Mouse (Mus musculus): ENCODE results near the gene Gm39115. TPM values are rescaled to one million over a fixed set of nuclear protein-coding genes. Genes with fewer than 3 reads are reported as not detected.
"Not testable (repeated sequence)": the region's sequence is repeated elsewhere in the genome, so short reads cannot be mapped to it uniquely, and the experiment has no call there.

Gene Gm39115
- not detected in 2 replicates for polyA plus RNA-seq (2015; fragmentation: Nextera tagmentation; extraction: Ambion mirVana)

GRCm38 (mm10) chr7:142135934-142136333 is at the start of gene Gm39115:
Gene Gm39115, minus strand, starts transcription at chr7:142136034.
- H3K9ac ChIP-seq (ENCODE audit: low read depth, low read length); H3K4me3 ChIP-seq (ENCODE audit: low read depth, low read length); H3K27me3 ChIP-seq (ENCODE audit: control insufficient read depth, insufficient read depth, low read depth, low read length); H3K27ac ChIP-seq (ENCODE audit: low read length); H3K4me2 ChIP-seq (ENCODE audit: low read length); H3K4me1 ChIP-seq (ENCODE audit: control insufficient read depth, insufficient read depth, low read length); H3K9me3 ChIP-seq (replicated peaks; ENCODE audit: control insufficient read depth, low read length, poor library complexity, severe bottlenecking); H3K36me3 ChIP-seq (ENCODE audit: control insufficient read depth, insufficient read depth, low read length); ATAC-seq: not testable (repeated sequence)
- whole genome bisulfite sequencing, result 44% methylated on average over 2 of the region's 2 CpGs

- WGBS, result 50% methylated on average over 1 of the region's 1 CpGs
- H3K9ac ChIP-seq (ENCODE audit: low read depth, low read length), result no peak overlapping the region
- H3K27ac ChIP-seq (ENCODE audit: low read length), result no peak overlapping the region
- no peaks in the 10 kb centered on the region for H3K4me1 ChIP-seq (ENCODE audit: control insufficient read depth, insufficient read depth, low read length)
- ATAC-seq, result no peak
- H3K4me2 ChIP-seq (ENCODE audit: low read length), result no peak overlapping the region
- no peak overlapping the region for H3K4me3 ChIP-seq (ENCODE audit: low read depth, low read length)
- no peaks in the 10 kb centered on the region for H3K9me3 ChIP-seq (replicated peaks; ENCODE audit: control insufficient read depth, low read length, poor library complexity, severe bottlenecking)
- H3K36me3 ChIP-seq (ENCODE audit: control insufficient read depth, insufficient read depth, low read length), result no peaks in the 10 kb centered on the region
- H3K27me3 ChIP-seq (ENCODE audit: control insufficient read depth, insufficient read depth, low read depth, low read length), result no peaks in the 10 kb centered on the region
Observed at GRCm38 (mm10) chr7:142181021-142181420, 45.2 kb upstream of the Gm39115 start.

DNA sequence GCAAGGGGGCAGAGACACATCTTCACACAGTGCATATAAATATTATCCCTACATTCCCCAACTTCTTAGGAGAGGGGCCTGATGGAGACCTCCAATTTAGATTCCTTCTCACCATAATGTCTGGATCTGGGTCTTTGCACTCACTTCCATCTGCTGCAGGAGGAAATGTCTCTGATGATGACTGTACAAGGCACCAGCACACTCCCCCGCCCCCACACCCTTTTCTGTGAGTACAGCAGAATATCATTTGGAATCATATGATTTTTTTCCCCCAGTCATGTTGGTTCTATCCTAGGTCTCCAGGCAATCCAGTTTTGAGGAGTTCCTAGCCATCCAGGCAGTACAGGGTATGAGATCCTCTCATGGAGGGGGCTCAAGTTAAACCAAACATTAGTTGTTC is 42.9 kb upstream of the Gm39115 start:
- H3K9ac ChIP-seq (ENCODE audit: low read depth, low read length), result no peak overlapping the region
- no peak overlapping the region for H3K4me3 ChIP-seq (ENCODE audit: low read depth, low read length)
- H3K4me2 ChIP-seq (ENCODE audit: low read length), result no peak overlapping the region
- H3K27ac ChIP-seq (ENCODE audit: low read length), result no peak overlapping the region
- no peaks in the 10 kb centered on the region for H3K9me3 ChIP-seq (replicated peaks; ENCODE audit: control insufficient read depth, low read length, poor library complexity, severe bottlenecking)
- H3K4me1 ChIP-seq (ENCODE audit: control insufficient read depth, insufficient read depth, low read length), result no peaks in the 10 kb centered on the region
- no peaks in the 10 kb centered on the region for H3K27me3 ChIP-seq (ENCODE audit: control insufficient read depth, insufficient read depth, low read depth, low read length)
- 83% methylated on average over 1 of the region's 1 CpGs for WGBS
- H3K36me3 ChIP-seq (ENCODE audit: control insufficient read depth, insufficient read depth, low read length), result no peaks in the 10 kb centered on the region
- no peak for ATAC-seq

DNA sequence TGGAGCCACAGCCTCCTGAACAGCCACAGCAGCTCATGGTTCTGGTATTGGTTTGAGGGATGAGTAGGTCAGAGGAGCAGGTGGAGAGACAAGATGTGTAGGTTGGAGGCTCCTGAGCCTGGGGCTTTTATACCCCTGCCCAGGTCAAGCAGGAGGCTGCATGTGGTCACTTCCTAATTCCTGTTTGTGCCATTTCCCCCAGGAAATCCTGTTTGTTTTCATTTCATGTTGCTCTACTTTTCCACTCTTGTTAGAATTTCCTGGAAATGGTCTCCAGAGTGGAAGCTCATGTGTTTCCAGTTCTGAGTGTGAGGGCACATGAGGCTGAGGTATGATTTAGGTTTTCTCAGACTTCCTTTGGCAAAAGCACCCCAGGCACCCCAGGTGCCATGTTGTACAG is 40.1 kb upstream of the Gm39115 start, which contains the start of gene Krtap5-2:
Gene Krtap5-2 (minus strand): TSS at position 101 of the 400 bp plus-strand sequence.
- not testable (repeated sequence) for H3K36me3 ChIP-seq (ENCODE audit: control insufficient read depth, insufficient read depth, low read length); H3K4me3 ChIP-seq (ENCODE audit: low read depth, low read length); H3K4me1 ChIP-seq (ENCODE audit: control insufficient read depth, insufficient read depth, low read length); H3K27ac ChIP-seq (ENCODE audit: low read length); H3K27me3 ChIP-seq (ENCODE audit: control insufficient read depth, insufficient read depth, low read depth, low read length); H3K9me3 ChIP-seq (replicated peaks; ENCODE audit: control insufficient read depth, low read length, poor library complexity, severe bottlenecking); ATAC-seq; H3K4me2 ChIP-seq (ENCODE audit: low read length); H3K9ac ChIP-seq (ENCODE audit: low read depth, low read length)

DNA sequence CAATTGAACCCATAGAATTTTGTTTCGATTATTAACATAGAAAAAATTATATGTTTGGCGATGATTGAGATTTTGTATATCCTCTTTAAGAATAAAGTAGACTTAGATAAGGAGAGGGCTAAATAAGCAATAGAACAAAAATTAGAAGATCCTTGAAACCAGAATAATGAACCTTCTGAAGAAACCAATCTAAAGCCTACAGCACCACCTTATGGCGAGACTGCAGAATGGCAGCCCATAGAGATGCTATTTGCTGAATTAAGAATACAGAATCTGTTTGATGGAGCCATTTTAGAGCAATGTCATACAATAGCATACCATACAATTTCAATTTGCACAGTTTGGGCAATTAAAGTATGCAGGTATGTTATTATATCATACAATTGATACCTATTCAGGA is 34.0 kb upstream of the Gm39115 start:
- WGBS, result 49% methylated on average over 3 of the region's 3 CpGs
- Histone ChIP-seq H3K27ac (ENCODE audit: low read length) (no peak overlapping the region), H3K4me2 (ENCODE audit: low read length) (no peak overlapping the region), H3K36me3 (ENCODE audit: control insufficient read depth, insufficient read depth, low read length) (no peaks in the 10 kb centered on the region), H3K27me3 (ENCODE audit: control insufficient read depth, insufficient read depth, low read depth, low read length) (no peaks in the 10 kb centered on the region), H3K9me3 (replicated peaks; ENCODE audit: control insufficient read depth, low read length, poor library complexity, severe bottlenecking) (no peaks in the 10 kb centered on the region), H3K4me1 (ENCODE audit: control insufficient read depth, insufficient read depth, low read length) (no peaks in the 10 kb centered on the region), H3K9ac (ENCODE audit: low read depth, low read length) (no peak overlapping the region), H3K4me3 (ENCODE audit: low read depth, low read length) (no peak overlapping the region)
- no peak for ATAC-seq

- not testable (repeated sequence) for H3K27me3 ChIP-seq (ENCODE audit: control insufficient read depth, insufficient read depth, low read depth, low read length); H3K4me2 ChIP-seq (ENCODE audit: low read length); H3K9me3 ChIP-seq (replicated peaks; ENCODE audit: control insufficient read depth, low read length, poor library complexity, severe bottlenecking); H3K9ac ChIP-seq (ENCODE audit: low read depth, low read length); H3K4me3 ChIP-seq (ENCODE audit: low read depth, low read length); H3K36me3 ChIP-seq (ENCODE audit: control insufficient read depth, insufficient read depth, low read length); H3K27ac ChIP-seq (ENCODE audit: low read length); ATAC-seq; H3K4me1 ChIP-seq (ENCODE audit: control insufficient read depth, insufficient read depth, low read length)
Observed at GRCm38 (mm10) chr7:142165639-142166038, 29.8 kb upstream of the Gm39115 start, which contains the start of gene Gm4553. Gene Gm4553, minus strand, starts transcription at chr7:142165739.

DNA sequence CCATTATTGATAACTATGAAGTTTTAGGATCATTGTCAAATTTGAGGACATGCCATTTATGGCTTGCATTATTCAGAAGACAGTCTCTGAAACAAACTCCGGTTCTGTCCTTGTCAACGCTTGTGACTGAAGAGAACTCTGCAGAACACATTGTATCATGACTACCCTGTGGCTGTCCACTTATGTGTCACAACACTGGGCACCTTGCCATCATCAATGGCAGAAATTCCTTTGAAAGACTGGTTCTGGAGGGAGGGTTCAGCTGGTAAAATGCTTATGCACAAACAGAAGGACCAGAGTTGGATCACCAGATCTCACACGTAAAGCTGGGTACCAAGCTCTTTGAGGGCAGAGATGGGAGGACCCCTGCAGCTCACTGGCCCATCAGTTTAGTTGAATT is 23.5 kb upstream of the Gm39115 start:
- WGBS, result 98% methylated on average over 3 of the region's 3 CpGs
- no peak overlapping the region for H3K9ac ChIP-seq (ENCODE audit: low read depth, low read length)
- H3K4me2 ChIP-seq (ENCODE audit: low read length), result no peak overlapping the region
- H3K27ac ChIP-seq (ENCODE audit: low read length), result no peak overlapping the region
- no peaks in the 10 kb centered on the region for H3K36me3 ChIP-seq (ENCODE audit: control insufficient read depth, insufficient read depth, low read length)
- no peaks in the 10 kb centered on the region for H3K9me3 ChIP-seq (replicated peaks; ENCODE audit: control insufficient read depth, low read length, poor library complexity, severe bottlenecking)
- ATAC-seq, result no peak
- H3K4me3 ChIP-seq (ENCODE audit: low read depth, low read length), result no peak overlapping the region
- no peaks in the 10 kb centered on the region for H3K4me1 ChIP-seq (ENCODE audit: control insufficient read depth, insufficient read depth, low read length)
- H3K27me3 ChIP-seq (ENCODE audit: control insufficient read depth, insufficient read depth, low read depth, low read length), result no peaks in the 10 kb centered on the region

DNA sequence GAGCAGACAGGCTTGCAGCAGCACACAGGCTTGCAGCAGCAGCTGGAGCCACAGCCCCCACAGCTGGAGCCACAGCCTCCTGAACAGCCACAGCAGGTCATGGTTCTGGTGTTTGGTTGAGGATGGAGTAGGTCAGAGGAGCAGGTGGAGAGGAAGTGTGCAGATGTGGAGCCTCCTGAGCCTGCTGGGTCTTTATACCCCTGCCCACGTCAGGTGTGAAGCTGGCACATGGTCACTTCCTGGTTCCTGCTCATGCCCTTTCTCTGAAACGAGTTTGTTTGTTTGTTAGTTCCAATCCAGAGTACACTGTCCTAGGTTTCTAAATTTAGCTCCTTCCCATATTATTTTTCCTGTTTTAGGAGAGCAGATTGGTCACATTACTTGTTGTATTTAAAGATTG is 21.2 kb upstream of the Gm39115 start, which contains the start of gene Gm29735:
Gene Gm29735 (minus strand): TSS at position 101 of the 400 bp plus-strand sequence.
- not testable (repeated sequence) for H3K36me3 ChIP-seq (ENCODE audit: control insufficient read depth, insufficient read depth, low read length); H3K4me1 ChIP-seq (ENCODE audit: control insufficient read depth, insufficient read depth, low read length); H3K9me3 ChIP-seq (replicated peaks; ENCODE audit: control insufficient read depth, low read length, poor library complexity, severe bottlenecking); H3K27me3 ChIP-seq (ENCODE audit: control insufficient read depth, insufficient read depth, low read depth, low read length); H3K4me3 ChIP-seq (ENCODE audit: low read depth, low read length); ATAC-seq; H3K9ac ChIP-seq (ENCODE audit: low read depth, low read length); H3K4me2 ChIP-seq (ENCODE audit: low read length); H3K27ac ChIP-seq (ENCODE audit: low read length)
- WGBS, result 57% methylated on average over 2 of the region's 2 CpGs

- no peak overlapping the region for H3K4me2 ChIP-seq (ENCODE audit: low read length)
- ATAC-seq, result no peak
- H3K4me1 ChIP-seq (ENCODE audit: control insufficient read depth, insufficient read depth, low read length), result no peaks in the 10 kb centered on the region
- H3K9me3 ChIP-seq (replicated peaks; ENCODE audit: control insufficient read depth, low read length, poor library complexity, severe bottlenecking), result no peaks in the 10 kb centered on the region
- H3K27me3 ChIP-seq (ENCODE audit: control insufficient read depth, insufficient read depth, low read depth, low read length), result no peaks in the 10 kb centered on the region
- H3K4me3 ChIP-seq (ENCODE audit: low read depth, low read length), result no peak overlapping the region
- H3K36me3 ChIP-seq (ENCODE audit: control insufficient read depth, insufficient read depth, low read length), result no peaks in the 10 kb centered on the region
- H3K9ac ChIP-seq (ENCODE audit: low read depth, low read length), result no peak overlapping the region
- no peak overlapping the region for H3K27ac ChIP-seq (ENCODE audit: low read length)
- WGBS, result 54% methylated on average over 1 of the region's 1 CpGs
Observed at GRCm38 (mm10) chr7:142155308-142155707, 19.5 kb upstream of the Gm39115 start.
